Mouse (Mus musculus) embryonic facial prominence, embryonic 14.5 days (tissue): ENCODE measurements at regions not wholly inside any gene's neighbourhood (a gene's known extent, or its start where the extent isn't known, plus 50 kb on each side); places are given as distances from the start of the nearest gene placed in this dataset.

ENCODE experiments used
- ATAC-seq: fragments of 200-750 bp; cut with Nextera tagmentation; 2 replicates; pipeline ENCODE4 v1.8.0; 2017; ENCODE audit warnings: low read depth, moderate number of reproducible peaks, moderate TSS enrichment
- DNase-seq: peaks from one replicate; pipeline ENCODE4 v3.0.0-alpha.2; 2015; ENCODE audit warnings: low spot score
- H3K27ac ChIP-seq: fragments of 300-500 bp; sonication (generic); replicated peaks from 2 replicates; pipeline ENCODE4 v1.5.1; 2014; ENCODE audit warnings: low read depth, mild to moderate bottlenecking, low read length, moderate library complexity
- H3K27me3 ChIP-seq: fragments of 300-500 bp; sonication (generic); replicated peaks from 2 replicates; pipeline ENCODE4 v1.6.1; 2014; ENCODE audit warnings: low read length; ENCODE audit not compliant: control insufficient read depth, insufficient read depth
- H3K36me3 ChIP-seq: fragments of 300-500 bp; sonication (generic); 2 replicates; pipeline ENCODE4 v1.6.1; 2014; ENCODE audit warnings: low read length, mixed read lengths; ENCODE audit not compliant: control insufficient read depth, insufficient read depth
- H3K4me1 ChIP-seq: fragments of 300-500 bp; sonication (generic); 2 replicates; pipeline ENCODE4 v1.6.1; 2014; ENCODE audit warnings: antibody characterized with exemption, low read length; ENCODE audit not compliant: control insufficient read depth, insufficient read depth
- H3K4me2 ChIP-seq: fragments of 300-500 bp; sonication (generic); 2 replicates; pipeline ENCODE4 v1.6.1; 2014; ENCODE audit warnings: low read depth, mild to moderate bottlenecking, low read length, moderate library complexity, mixed read lengths
- H3K4me3 ChIP-seq: fragments of 300-500 bp; sonication (generic); 2 replicates; pipeline ENCODE4 v1.5.1; 2014; ENCODE audit warnings: low read depth, mild to moderate bottlenecking, low read length
- H3K9ac ChIP-seq: fragments of 300-500 bp; sonication (generic); 2 replicates; pipeline ENCODE4 v1.6.1; 2014; ENCODE audit warnings: low read depth, mild to moderate bottlenecking, low read length, moderate library complexity, mixed read lengths
- H3K9me3 ChIP-seq: fragments of 300-500 bp; sonication (generic); 2 replicates; pipeline ENCODE4 v1.6.1; 2016; ENCODE audit warnings: low read length; ENCODE audit not compliant: control insufficient read depth
- WGBS: fragments of 180-500 bp; shearing (Covaris S2); extraction: QIAGEN DNeasy Blood & Tissue Kit; methylation state at CpG from one replicate; pipeline ENCODE4 v1.1.7; 2014; 5-methylcytosine and 5-hydroxymethylcytosine counted together

DNA sequence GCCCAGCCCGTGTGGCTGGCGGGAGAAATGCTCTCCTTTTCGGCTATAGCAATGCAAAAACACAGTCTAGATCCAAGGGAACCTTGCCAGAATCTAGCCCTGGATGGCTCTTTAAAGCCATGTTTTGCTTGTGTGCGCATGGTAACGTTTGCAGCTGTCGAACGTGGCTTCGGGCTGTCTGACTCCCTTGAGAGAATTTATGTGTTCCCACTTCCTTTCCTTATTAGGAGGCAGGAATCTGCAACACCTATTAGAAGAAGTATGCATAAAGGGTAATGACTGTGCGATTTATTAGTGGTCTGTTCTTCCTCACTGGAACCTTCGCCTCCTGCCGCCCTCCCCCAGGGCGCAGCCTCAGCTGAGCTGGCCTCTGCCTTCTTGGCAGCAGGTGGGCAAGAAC is 90.4 kb upstream of the Gas1 start:
- Histone ChIP-seq H3K4me1 (peaks cover 25% of the 10 kb centered on the region), H3K27ac (peak overlapping the region; percentile 63), H3K4me3 (no peak overlapping the region), H3K9me3 (no peaks in the 10 kb centered on the region), H3K27me3 (no peaks in the 10 kb centered on the region), H3K4me2 (peak overlapping the region; percentile 16), H3K36me3 (no peaks in the 10 kb centered on the region), H3K9ac (no peak overlapping the region)
- DNase-seq (peak; percentile 93), ATAC-seq (peak; percentile 66)
- WGBS = 20% methylated on average over 12 of the region's 12 CpGs

DNA sequence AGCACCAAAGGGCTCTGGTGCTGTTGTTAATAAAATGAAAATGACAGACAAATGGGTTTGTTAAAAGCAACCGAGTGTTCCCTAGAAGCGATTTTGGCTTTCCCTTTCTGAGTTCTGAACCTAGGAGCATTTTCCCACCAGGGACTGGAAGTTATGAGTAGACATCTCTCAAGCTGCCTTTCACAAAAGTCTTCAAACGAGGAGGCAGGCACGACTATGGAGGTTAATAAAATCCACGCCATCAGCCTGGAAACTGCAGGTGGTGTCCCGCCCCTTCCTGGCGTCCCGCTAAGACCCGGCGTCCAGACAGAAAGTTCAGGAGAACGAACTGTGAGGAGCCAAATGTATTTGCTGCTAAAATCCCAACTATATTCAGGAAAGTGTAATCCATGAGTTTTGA is 91.1 kb upstream of the Gas1 start:
- Histone ChIP-seq H3K9me3 (no peaks in the 10 kb centered on the region), H3K36me3 (no peaks in the 10 kb centered on the region), H3K4me2 (0 out of 2 replicates have a peak overlapping the region, but pooled peaks have one; percentile 16), H3K27me3 (no peaks in the 10 kb centered on the region), H3K4me3 (no peak overlapping the region), H3K9ac (no peak overlapping the region; the same call in 1 of the 2 replicates), H3K4me1 (peaks cover 25% of the 10 kb centered on the region), H3K27ac (peak overlapping the region; percentile 63)
- ATAC-seq (no peak), DNase-seq (no peak)
- 70% methylated on average over 11 of the region's 11 CpGs for WGBS

DNA sequence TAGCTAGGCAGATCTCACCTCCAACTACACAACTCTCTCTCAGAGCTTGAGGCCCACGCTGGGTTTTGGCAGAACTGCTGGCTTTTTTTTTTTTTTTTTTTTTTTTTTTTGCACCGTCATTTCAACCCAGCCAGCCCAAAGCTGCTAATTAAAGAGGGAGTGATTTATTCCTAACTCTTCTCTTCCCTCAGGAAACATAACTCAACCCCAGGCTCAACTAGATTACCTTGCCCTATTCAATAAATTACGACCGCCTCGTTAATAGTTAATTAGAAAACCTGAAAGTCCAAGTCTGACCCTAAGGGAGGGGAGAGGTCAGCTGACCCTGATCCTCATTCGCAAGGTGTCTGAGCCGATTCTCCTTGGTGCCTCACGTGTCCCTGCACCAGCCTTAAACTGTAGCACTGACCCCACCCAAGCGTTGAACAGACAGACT is 92.3 kb upstream of the Gas1 start:
- WGBS = 75% methylated on average over 9 of the region's 9 CpGs
- no peak overlapping the region for H3K9ac ChIP-seq
- ATAC-seq (no peak), DNase-seq (no peak)
- H3K4me3 ChIP-seq = no peak overlapping the region
- H3K4me2 ChIP-seq = no peak overlapping the region
- H3K9me3 ChIP-seq = peaks cover 8% of the 10 kb centered on the region; the same call in 1 of the 2 replicates
- H3K27ac ChIP-seq = no peak overlapping the region
- no peaks in the 10 kb centered on the region for H3K36me3 ChIP-seq
- no peaks in the 10 kb centered on the region for H3K27me3 ChIP-seq
- H3K4me1 ChIP-seq = peaks cover 25% of the 10 kb centered on the region

DNA sequence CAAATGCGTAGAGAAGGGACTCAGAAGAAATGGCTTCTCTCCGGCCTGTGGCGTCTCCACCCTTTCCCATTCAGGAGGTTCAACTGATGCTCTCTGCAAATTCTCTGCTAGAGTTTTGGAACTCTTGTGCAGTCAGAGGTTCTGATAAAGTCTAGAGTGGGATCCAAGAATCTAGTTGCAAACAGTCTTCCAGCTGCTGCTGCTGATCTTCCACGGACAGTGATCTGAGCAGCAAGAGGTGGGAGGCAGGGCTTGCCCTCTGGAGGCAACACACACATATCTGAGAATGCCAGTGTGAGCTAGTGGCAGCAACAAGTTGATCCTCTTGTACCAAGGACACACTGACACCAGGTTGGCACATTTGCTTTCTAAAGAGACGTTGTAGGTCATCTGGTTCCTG is 93.4 kb upstream of the Gas1 start:
- Histone ChIP-seq H3K27ac (no peak overlapping the region), H3K27me3 (no peaks in the 10 kb centered on the region), H3K4me2 (no peak overlapping the region), H3K36me3 (no peaks in the 10 kb centered on the region), H3K4me3 (no peak overlapping the region), H3K9me3 (peaks cover 12% of the 10 kb centered on the region; the same call in 1 of the 2 replicates), H3K9ac (no peak overlapping the region), H3K4me1 (peaks cover 25% of the 10 kb centered on the region)
- 78% methylated on average over 5 of the region's 5 CpGs for WGBS
- ATAC-seq = no peak
- no peak for DNase-seq

DNA sequence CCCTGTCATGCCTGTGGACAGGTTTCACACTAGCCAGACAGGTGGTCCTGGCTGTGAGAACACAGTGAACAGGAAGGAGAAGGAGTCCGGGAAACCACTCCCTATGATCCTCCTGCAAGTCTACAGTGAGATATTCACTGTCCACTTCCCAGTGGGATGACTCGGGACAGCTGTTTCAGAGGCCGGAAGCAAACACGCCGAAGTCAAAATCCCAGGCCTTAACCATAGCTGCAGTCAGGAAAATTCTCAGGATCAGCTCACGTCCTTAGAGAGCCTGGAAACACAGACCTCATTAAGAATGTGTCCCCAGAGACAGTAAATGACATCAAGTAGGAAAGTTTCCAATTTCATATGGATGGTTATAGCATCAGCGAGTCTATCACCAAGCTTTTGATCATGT is 96.2 kb upstream of the Gas1 start:
- H3K4me2 ChIP-seq = no peak overlapping the region
- H3K4me3 ChIP-seq = no peak overlapping the region
- no peaks in the 10 kb centered on the region for H3K36me3 ChIP-seq
- H3K9me3 ChIP-seq = peaks cover 12% of the 10 kb centered on the region; the same call in 1 of the 2 replicates
- no peak overlapping the region for H3K27ac ChIP-seq
- no peak overlapping the region for H3K9ac ChIP-seq
- peaks cover 9% of the 10 kb centered on the region; the same call in 1 of the 2 replicates for H3K4me1 ChIP-seq
- H3K27me3 ChIP-seq = no peaks in the 10 kb centered on the region
- peak; percentile 78 for DNase-seq
- peak; percentile 64 for ATAC-seq
- 66% methylated on average over 7 of the region's 7 CpGs for WGBS

DNA sequence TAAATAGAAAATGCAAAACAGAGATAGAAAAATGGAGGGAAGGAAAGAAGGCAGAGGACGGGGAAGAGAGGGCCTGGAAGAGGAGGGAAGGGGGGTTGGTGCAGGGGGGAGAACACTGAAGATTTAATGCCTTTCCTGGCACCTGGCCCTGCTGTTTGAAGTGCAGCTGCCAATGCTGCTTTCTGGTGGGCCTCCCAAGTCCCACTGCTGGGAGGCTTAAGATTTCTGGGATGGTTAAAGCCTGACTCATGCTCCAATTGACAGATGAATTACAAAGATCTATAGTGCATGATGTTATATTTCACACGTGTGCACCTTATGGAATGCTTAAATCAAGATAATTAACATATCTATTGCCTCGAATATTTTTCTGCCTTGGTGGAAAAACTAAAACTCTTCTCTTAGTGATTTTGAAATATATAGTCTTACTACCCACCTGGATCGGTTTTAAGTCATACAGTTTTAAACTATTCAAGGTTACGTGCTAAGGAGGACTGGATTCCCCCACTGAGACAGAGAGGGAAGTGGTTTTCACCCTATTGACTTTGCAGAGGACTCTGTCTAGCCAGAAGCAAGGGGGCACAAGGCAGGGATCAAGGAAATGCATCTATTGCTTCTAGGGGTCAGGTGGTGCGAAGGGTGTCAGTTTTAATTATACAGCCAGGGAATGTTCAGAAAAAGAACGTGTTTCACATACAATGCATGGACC is 105.5 kb upstream of the Gas1 start:
- Histone ChIP-seq H3K36me3 (no peaks in the 10 kb centered on the region), H3K9me3 (no peaks in the 10 kb centered on the region), H3K9ac (no peak overlapping the region), H3K4me3 (no peak overlapping the region), H3K27me3 (no peaks in the 10 kb centered on the region), H3K4me2 (no peak overlapping the region; the same call in 1 of the 2 replicates), H3K27ac (peak overlapping the region; percentile 72), H3K4me1 (peaks cover 17% of the 10 kb centered on the region)
- DNase-seq (peak; percentile 96), ATAC-seq (peak; percentile 91)
- WGBS = 37% methylated on average over 7 of the region's 7 CpGs

DNA sequence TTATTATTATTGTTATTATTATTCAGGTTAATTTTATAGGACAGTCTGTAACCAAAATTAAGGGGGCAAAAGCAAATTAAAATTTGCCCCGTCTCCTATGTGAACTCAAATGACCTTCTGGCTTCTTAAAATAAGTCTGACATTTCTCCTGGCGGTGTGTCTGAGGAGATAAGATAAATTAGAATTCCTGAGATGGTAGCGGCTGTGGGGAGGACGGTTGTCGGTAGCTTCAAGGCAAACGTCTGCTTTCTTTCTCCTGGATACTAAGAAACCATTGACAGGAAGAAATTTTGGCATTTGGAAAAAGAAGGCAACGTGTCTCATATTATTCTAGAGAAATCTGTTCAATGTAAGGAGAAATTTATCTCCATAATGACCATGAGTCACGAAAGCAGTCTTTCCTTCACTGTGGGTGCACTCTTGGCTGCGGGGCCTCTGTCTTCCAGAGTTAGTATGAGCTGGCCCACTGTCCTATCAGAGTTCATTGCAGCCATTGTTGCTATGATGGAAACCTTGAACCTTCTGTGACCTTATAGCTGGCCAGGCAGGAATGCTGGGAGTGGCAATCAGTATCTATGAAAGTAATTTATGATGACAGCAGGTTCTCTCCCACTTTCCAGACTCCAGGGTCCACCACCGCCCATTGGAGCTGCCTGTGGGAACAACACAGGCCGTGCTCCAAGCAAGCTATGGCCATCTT is 109.5 kb upstream of the Gas1 start:
- Histone ChIP-seq H3K4me1 (peaks cover 19% of the 10 kb centered on the region), H3K4me3 (no peak overlapping the region), H3K36me3 (no peaks in the 10 kb centered on the region), H3K27me3 (no peaks in the 10 kb centered on the region), H3K4me2 (no peak overlapping the region), H3K27ac (no peak overlapping the region), H3K9me3 (no peaks in the 10 kb centered on the region), H3K9ac (no peak overlapping the region)
- DNase-seq (no peak), ATAC-seq (no peak)
- WGBS = 58% methylated on average over 11 of the region's 11 CpGs

DNA sequence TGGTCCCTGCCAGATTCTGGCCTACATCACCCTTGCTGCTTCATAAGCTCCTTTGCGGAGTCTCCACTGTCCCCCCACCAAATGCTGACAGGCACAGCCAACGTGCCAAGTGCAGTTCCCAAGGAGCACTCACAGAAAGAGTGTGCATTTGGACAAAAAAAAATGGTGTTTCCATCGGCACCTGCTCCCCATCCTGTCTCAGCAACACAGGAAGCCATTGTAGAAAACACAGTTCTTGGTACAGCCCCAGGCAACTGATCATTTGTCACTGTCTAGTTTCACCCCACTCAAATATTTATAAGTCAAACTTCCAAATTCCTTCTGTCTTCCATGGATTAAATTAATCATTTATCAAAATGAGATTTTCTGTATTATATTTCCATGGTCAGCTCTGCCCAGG is 112.5 kb upstream of the Gas1 start:
- WGBS = 53% methylated on average over 3 of the region's 3 CpGs
- no peaks in the 10 kb centered on the region for H3K36me3 ChIP-seq
- no peak overlapping the region for H3K4me2 ChIP-seq
- no peak; the same call in 1 of the 2 replicates for ATAC-seq
- H3K4me3 ChIP-seq = no peak overlapping the region
- DNase-seq = no peak
- no peak overlapping the region for H3K9ac ChIP-seq
- H3K27me3 ChIP-seq = no peaks in the 10 kb centered on the region
- no peak overlapping the region for H3K27ac ChIP-seq
- H3K9me3 ChIP-seq = no peaks in the 10 kb centered on the region
- peaks cover 3% of the 10 kb centered on the region; the same call in 1 of the 2 replicates for H3K4me1 ChIP-seq
